12 mouse cellular contexts compared by ENCODE assay signal in the genomic region with DNA sequence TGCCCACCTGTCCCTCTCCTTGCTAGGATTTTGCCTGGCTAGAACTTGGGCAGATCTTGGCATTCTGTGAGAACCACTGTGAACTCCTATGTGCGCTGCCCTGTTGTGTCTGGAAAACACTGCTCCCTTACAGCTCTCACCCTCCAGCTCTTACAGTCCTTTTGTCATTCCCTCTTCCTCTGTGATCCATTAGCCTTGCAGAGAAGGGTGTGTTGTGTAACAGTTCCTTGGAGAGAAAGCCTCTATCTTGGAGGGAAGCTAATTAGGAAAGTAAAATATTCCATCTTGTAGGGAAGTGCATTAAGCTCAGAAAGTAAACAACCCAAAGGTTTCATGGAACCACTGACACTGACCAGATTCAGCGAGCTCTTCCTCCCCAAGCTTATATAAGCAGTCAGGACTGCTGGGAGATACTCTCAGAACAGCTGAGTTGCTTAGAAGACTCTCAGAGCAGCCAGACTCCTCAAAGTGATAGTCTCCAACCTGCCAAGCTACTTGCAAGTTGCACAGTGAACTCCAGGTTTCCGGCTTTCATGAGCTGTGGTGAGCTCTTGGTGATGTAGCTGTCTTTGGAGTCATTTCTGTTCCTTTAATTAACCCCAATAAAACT.
"Had no signal": no experiment of that assay in that cellular context is flagged by ENCODE, and none has a peak within 500 bp of the region (broad histone marks: within the 10 kb centered on the region; RNA-seq: fewer than 3 reads in every experiment).

No protein-coding gene starts in this region.

- H3K9me3 ChIP-seq: intestine, embryonic 15.5 days; kidney, embryonic 15.5 days; limb, embryonic 15.5 days; lung, embryonic 15.5 days; neural tube, embryonic 13.5 days had no signal

- H3K36me3 ChIP-seq: intestine, embryonic 15.5 days; midbrain, embryonic 12.5 days; neural tube, embryonic 13.5 days had no signal

- H3K4me3 ChIP-seq: intestine, embryonic 15.5 days; kidney, embryonic 15.5 days; limb, embryonic 15.5 days; lung, embryonic 15.5 days; midbrain, embryonic 12.5 days; neural tube, embryonic 13.5 days had no signal

- DNase-seq: kidney, adult 2 months; kidney, postnatal 14 days; lung, postnatal 14 days; right cerebral cortex, postnatal 14 days; thymus, postnatal 36 days had no signal

- H3K27ac ChIP-seq: intestine, embryonic 15.5 days; kidney, embryonic 15.5 days; limb, embryonic 15.5 days; lung, embryonic 15.5 days; midbrain, embryonic 12.5 days; neural tube, embryonic 13.5 days had no signal

- H3K4me1 ChIP-seq: intestine, embryonic 15.5 days; kidney, embryonic 15.5 days; limb, embryonic 15.5 days; lung, embryonic 15.5 days; midbrain, embryonic 12.5 days; neural tube, embryonic 13.5 days had no signal

- H3K27me3 ChIP-seq: intestine, embryonic 15.5 days; kidney, embryonic 15.5 days; limb, embryonic 15.5 days; lung, embryonic 15.5 days; midbrain, embryonic 12.5 days; neural tube, embryonic 13.5 days had no signal

- H3K4me2 ChIP-seq: intestine, embryonic 15.5 days; kidney, embryonic 15.5 days; limb, embryonic 15.5 days; lung, embryonic 15.5 days; midbrain, embryonic 12.5 days; neural tube, embryonic 13.5 days had no signal

- ATAC-seq: intestine, embryonic 15.5 days; midbrain, embryonic 16.5 days had no signal

- H3K9ac ChIP-seq: intestine, embryonic 15.5 days; kidney, embryonic 15.5 days; limb, embryonic 15.5 days; lung, embryonic 15.5 days; midbrain, embryonic 12.5 days; neural tube, embryonic 13.5 days had no signal
